Mouse (Mus musculus) c-Kit-positive CD71-negative TER-119-negative erythroid progenitor cells, embryonic 14.5 days (primary cell): ENCODE data around the gene Tgfbr3.

Source experiments
- DNase-seq: peaks from one replicate; pipeline ENCODE4 v3.0.0-alpha.2; 2013; ENCODE audit warnings: low read depth

The Tgfbr3 gene

DNA sequence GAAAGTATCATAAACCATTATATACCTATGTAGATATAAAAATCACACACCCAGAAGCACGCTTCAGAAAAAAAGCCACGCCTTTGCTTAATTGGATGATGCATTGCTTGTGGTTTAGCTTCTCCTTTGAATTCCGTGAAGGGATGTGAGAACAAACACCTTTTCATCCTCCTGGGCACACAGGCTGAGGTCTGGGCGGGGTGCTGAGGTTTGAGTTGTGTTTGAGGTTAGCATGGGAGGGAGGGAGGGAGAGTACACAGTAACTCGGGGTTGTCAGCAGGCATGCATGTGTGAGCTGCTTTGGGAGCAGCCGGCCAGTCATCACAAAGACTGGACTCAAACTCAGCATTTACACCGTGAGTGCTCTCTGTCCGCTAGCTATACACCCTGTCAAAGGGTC lies 209.5 kb downstream of the Tgfbr3 start:
- DNase-seq, result no peak

DNA sequence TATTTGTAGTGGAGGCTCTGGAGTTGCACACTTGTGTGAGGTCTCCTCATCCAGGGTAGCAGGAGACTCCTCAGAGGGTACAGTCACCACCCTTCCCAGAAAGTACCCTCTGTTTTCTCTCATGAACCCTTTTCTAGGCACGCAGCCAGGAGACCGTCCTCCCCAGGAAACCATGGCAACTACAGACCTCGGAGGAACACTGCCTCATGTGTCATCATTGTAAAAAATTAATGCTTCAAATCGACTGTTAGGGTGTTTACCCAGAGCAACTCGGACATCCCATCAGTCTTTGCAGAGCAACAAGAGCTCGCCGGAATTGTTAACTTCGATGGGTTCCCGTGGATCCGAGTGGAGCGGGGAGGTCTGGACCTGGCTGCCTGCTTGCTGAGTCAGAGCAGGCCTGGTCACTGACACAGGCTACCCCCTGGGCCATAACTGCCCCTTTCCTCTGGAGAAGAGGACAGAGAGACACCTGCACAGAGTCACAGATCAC lies 210.2 kb downstream of the Tgfbr3 start:
- no peak for DNase-seq

DNA sequence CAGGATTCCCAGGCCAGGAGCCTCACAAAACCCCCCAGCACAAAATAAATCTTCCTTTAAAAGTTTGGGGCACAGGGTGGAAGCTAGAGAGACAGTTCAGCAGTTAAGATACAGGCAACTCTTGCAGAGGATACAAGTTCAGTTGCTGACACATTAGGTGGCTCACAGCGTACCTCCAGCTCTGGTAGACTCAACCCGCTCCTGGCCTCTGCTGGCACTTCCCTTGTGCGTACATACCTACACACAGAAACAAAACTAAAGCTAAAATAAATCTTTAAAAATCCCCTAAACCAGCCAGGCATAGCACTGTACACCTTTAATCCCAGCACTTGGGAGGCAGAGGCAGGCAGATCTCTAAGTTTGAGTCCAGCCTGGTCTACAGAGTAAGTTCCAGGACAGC lies 211.1 kb downstream of the Tgfbr3 start:
- DNase-seq, result no peak

DNA sequence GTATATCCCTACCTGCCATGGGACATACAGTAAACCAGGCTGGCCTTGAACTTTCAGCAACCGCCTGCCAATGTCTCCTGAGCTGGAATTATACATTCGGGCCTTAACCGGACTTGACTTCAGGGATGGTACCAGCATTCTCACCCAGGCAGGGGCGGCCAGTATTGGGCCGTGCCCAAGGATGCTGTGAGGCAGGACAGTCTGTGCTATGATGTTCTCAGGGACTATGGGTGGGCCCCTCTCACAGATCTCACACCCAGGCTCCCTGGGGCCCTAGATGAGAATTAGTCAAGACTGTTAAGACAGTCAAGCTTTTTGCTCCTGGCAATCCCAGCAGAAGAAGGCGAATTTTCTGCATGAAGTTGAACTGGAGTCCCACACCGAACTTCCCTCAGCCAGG lies 211.5 kb downstream of the Tgfbr3 start:
- DNase-seq, result no peak

DNA sequence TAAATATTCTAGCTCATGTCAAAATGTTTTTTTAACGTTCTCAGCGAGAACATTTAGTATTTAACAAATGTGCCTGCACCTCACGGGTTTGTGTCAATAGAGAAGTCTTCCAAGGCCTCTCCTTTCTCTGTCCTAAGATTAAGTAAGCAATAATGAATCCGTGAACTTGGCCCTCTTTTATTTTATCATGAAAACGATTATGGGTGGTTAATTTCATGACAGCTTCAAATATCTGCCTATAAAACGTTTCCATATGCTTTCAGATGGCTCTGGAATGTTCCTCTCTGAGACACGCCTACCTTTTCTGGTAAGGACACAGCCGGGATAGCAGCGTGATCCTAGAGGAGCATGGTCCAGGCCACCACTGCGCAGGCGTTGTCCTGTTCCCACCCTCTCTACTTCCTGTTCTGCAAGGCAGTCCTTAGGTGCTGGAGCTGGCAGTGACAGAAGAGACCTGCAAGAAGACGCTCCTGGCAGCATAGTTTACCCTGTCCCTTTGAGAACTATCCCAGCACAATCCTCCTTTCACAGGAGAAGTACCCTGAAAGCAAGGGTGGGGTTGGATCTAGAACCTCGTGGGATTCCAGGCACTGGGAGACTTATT lies 214.3 kb downstream of the Tgfbr3 start:
- no peak for DNase-seq

DNA sequence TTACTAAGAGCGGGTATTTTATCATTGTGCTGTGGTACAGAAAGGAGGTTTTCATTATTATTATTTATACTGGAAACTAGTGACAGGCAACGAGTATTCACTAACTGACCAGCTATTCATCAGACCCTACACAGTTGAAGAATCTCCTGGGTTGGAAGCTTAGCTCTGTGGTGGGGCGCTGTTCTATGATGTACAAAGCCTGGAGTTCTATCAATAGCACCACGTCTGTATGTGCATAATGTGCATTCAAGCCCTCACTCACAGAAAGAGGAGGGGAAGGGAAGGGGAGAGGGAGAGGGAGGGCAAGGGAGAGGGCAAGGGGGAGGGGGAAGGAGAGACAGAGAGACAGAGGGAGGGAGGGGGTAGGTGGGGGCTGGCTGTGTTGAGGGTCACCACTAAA lies 215.1 kb downstream of the Tgfbr3 start:
- DNase-seq, result no peak

DNA sequence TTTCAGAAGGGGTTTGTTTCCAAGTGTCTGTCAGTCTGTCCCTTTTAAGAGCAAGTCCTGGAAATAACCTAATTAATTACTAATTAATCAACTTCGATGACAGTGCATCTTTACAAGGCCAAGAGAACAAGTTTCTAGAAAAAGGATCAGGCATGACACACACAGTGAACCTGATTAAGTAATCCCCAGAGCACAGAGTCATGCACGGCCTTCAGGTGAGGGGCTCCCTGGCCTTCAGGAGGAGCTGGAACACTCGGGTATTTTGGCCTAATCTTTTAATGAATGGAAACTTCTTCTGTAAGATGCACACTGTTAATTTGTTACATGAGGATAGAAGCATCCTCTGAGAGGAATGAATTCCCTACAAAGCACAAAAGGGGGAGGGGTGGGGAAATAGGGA lies 215.9 kb downstream of the Tgfbr3 start:
- no peak for DNase-seq

DNA sequence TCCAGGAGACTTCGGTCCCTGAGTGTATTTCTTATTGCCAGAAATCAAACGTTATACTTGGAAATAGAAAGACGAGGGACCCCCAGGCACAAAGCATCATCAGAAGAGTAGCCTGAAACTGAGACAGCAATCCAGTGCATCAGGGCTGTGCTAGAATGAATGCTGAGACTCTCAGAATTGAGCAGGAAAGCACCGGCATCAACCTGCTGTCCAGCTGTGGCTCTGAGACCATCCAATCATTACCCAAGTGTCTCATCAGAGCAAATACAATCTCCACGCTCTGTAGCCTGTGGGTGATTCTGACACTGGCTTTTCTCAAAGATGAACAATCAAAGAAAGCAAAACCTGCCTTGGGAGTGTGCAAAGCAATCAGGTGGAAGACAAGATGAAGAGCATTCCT lies 221.3 kb downstream of the Tgfbr3 start:
- no peak for DNase-seq

DNA sequence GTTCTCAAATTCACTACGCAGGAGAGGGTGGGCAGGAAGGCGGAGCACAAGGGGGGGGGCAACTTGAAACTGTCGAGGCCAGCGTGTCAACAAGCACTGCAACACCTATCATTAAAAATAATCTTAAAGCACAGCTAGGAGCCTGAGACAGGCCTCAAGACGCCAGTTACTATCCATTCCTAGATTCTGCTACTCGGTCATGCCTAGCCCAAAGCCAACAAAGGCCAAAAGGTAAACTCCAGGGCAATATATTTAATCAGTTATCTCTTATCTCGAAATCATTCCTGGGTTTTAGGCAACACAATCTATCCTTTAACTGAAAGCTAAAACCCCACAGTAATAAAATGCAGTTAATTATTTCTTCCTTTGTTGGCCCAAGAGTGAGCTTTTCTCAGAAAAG lies 221.9 kb downstream of the Tgfbr3 start:
- no peak for DNase-seq

DNA sequence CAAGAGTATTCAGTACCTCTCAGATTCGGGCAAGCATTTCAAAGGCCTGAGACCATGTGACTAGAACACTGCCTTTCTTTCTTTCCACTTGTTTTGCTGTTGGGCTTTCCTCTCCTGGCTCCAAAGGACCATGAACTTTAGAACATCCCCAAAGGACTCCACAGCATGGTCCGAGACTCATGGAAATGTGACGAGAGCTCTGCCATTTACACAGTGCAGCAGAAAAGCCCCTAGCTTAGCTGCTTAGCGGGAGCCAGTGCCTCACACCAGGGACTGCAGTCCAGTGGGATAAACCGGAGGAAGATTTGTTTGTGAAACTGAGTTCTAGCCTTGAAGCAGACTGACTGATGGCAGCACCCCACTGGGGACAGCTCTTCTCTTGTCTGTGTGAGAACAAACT lies 224.5 kb downstream of the Tgfbr3 start:
- DNase-seq, result no peak

DNA sequence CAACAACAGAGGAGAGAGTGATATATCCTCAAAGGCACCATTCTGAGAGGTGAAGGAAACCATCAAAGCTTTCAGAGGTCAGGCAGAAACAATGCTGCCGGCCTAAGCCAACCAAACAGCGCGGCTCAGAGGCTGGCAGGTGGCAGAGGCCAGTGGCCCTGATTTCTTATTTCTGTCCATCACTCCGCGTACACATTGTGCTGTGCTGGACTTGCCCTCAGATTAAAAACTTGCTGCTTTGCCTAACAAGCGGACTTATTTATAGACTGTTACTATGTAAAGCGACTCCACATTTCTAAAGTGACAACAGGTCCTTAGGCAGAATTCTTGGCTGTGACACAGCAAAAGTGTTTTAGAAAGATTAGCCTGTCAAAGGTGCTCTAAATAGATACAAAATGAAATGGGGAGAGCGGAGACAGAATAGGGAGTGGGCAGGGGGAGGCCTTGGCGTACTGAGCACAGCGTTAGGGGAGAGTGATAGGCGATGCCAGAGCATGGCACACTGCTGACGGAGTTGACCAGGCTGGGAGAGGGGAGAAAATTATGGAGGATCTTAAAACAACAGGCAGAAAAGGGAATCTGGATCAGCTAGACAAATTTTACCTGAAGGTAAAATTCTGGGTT lies 227.1 kb downstream of the Tgfbr3 start:
- no peak for DNase-seq

DNA sequence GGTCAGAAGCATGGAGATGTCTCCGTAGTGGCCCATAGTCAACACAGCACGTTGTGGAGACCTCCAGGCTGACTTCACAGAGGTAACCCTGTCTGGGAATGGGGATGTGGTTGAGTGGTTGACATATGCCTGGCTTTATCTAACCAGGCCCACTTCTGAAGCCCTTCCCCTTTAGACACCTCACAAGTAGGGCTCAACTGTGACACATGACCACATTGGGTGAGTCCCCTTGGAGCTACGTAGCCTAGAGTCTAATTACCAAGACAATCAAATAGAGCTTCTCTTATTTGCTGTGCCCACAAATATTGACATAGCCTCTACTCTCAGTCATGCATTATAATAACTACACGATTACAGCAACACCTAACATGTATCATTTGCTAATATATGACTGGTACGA lies 229.9 kb downstream of the Tgfbr3 start:
- DNase-seq, result no peak

DNA sequence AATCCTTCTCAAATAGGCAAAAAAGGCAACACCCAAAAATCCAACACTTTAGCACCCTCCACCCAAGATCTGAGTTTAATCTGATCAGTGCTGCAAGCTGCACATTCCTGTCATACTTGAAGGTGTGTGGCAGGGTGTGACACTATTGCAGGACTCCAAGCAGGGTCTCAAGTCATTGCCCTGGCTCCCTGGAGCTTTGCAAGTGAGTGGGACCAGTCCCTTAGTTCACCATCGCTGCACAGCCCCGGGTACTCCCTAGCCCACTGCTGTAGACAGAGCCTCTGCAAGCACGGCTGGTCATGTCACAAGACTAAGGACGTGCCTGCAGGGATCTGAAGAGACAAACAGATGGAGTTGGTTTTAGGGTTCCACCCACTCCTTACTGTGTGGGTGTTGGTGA lies 230.8 kb downstream of the Tgfbr3 start:
- no peak for DNase-seq
